Mouse (Mus musculus) left cerebral cortex, adult 9 months (tissue): ENCODE measurements around the gene Pam.
A peak's percentile ranks its signal among the peaks of the same experiment; 100 is the strongest.

Experiments
- DNase-seq, 2 experiments: peaks; one replicate each; pipeline ENCODE4 v3.0.0; 2022; ENCODE audit warnings: low spot score in 2 of 2

Gene Pam

GRCm38 (mm10) chr1:98080431-98080830 is 15.0 kb downstream of the Pam start:
- no peak for DNase-seq

GRCm38 (mm10) chr1:98079640-98080039 is 15.8 kb downstream of the Pam start:
- no peak for DNase-seq

GRCm38 (mm10) chr1:98078735-98079134 is 16.7 kb downstream of the Pam start:
- DNase-seq: no peak

GRCm38 (mm10) chr1:98073826-98074225 is 21.6 kb downstream of the Pam start:
- no peak for DNase-seq

- DNase-seq: no peak
Measured at GRCm38 (mm10) chr1:98073127-98073526, 22.3 kb downstream of the Pam start.

GRCm38 (mm10) chr1:98072045-98072444 is 23.4 kb downstream of the Pam start:
- DNase-seq: no peak

- no peak for DNase-seq
Measured at GRCm38 (mm10) chr1:98071436-98071835, 24.0 kb downstream of the Pam start.

- DNase-seq: no peak
Measured at GRCm38 (mm10) chr1:98070743-98071325, 24.6 kb downstream of the Pam start.

GRCm38 (mm10) chr1:98068177-98068576 is 27.3 kb downstream of the Pam start:
- DNase-seq: no peak

GRCm38 (mm10) chr1:98062074-98062473 is 33.4 kb downstream of the Pam start:
- DNase-seq: no peak

- no peak for DNase-seq
Measured at GRCm38 (mm10) chr1:98059401-98059800, 36.0 kb downstream of the Pam start.

- DNase-seq: no peak
Measured at GRCm38 (mm10) chr1:98056996-98057945, 38.2 kb downstream of the Pam start.

GRCm38 (mm10) chr1:98056277-98056676 is 39.2 kb downstream of the Pam start:
- DNase-seq: no peak

GRCm38 (mm10) chr1:98055591-98055990 is 39.9 kb downstream of the Pam start:
- DNase-seq: no peak

GRCm38 (mm10) chr1:98053994-98054393 is 41.5 kb downstream of the Pam start:
- DNase-seq: no peak

GRCm38 (mm10) chr1:98053447-98053846 is 42.0 kb downstream of the Pam start:
- no peak for DNase-seq

- DNase-seq: no peak
Measured at GRCm38 (mm10) chr1:98052775-98053174, 42.7 kb downstream of the Pam start.

- DNase-seq: no peak
Measured at GRCm38 (mm10) chr1:98051039-98051438, 44.4 kb downstream of the Pam start.

GRCm38 (mm10) chr1:98049756-98050155 is 45.7 kb downstream of the Pam start:
- no peak for DNase-seq

GRCm38 (mm10) chr1:98048218-98048801 is 47.1 kb downstream of the Pam start:
- DNase-seq: peak in 1 of 2 experiments; percentile 13

- peak; percentile 49 to 74 for DNase-seq
Measured at GRCm38 (mm10) chr1:98047284-98048217, 47.9 kb downstream of the Pam start.

- DNase-seq: no peak
Measured at GRCm38 (mm10) chr1:98042425-98042824, 53.0 kb downstream of the Pam start.
